18 mouse cellular contexts compared by ENCODE assay signal in the genomic region with DNA sequence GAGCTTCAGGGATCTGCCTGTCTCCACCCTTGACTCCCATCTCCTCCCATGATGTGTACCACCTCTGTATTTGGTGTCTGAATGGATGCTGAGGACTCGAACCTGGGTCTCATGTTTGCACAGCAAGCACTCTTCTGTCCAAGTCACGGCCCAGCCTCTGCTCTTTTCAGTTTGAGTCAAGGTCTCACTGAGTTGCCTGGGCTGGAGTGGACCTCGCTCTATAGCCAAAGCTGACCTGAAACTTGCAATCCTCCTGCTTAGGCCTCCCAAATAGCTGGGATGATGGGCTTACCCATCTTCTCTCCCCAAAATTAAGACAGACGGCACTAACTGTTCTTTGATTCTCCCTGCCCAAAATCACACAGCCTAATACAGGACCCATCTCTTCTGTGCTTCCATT. TPM values are rescaled to one million over a fixed set of nuclear protein-coding genes. Genes with fewer than 3 reads are reported as not detected.
A peak's percentile ranks its signal among the peaks of the same experiment; 100 is the strongest.
DNase-seq lines count a peak whose midpoint lies in the region; ATAC-seq and TF ChIP-seq lines count a peak whose summit lies in the region.
"Had no signal": no experiment of that assay in that cellular context is flagged by ENCODE, and none has a peak within 500 bp of the region (broad histone marks: within the 10 kb centered on the region; RNA-seq: fewer than 3 reads in every experiment).

No protein-coding gene starts in this region.

- no peaks in the 10 kb centered on the region for H3K27me3 ChIP-seq in heart, embryonic 13.5 days (replicated peaks)
- no peaks in the 10 kb centered on the region for H3K27me3 ChIP-seq in liver, adult 2 months (ENCODE audit: control insufficient read depth, insufficient read depth, low read length)
- H3K27me3 ChIP-seq in liver, embryonic 12.5 days (replicated peaks), result no peaks in the 10 kb centered on the region
- H3K27me3 ChIP-seq: megakaryocyte, embryonic 14.5 days; midbrain, embryonic 15.5 days had no signal

- H3K4me2 ChIP-seq in heart, embryonic 13.5 days, result no peak overlapping the region
- no peak overlapping the region for H3K4me2 ChIP-seq in liver, embryonic 12.5 days
- H3K4me2 ChIP-seq: midbrain, embryonic 15.5 days had no signal

- no peak for DNase-seq in heart, postnatal 10 days
- no peak for DNase-seq in liver, adult 2 months (ENCODE audit: extremely low read depth, low read depth, low spot score)
- peak; percentile 10 for DNase-seq in 416B (ENCODE audit: low read depth)
- DNase-seq in ovary, postnatal 10 days (ENCODE audit: low spot score), result no peak
- DNase-seq: adrenal gland, adult 2 months; cerebellum, adult 8-10 months; gastrocnemius, postnatal 10 days; kidney, adult 11 months; kidney, postnatal 10 days; layer of hippocampus, postnatal 36 days; lung, postnatal 10 days; thymus, postnatal 14 days had no signal

- H3K4me3 ChIP-seq in heart, embryonic 13.5 days, result no peak overlapping the region
- no peak overlapping the region for H3K4me3 ChIP-seq in liver, adult 2 months (ENCODE audit: insufficient read depth, low read depth, low read length)
- no peak overlapping the region for H3K4me3 ChIP-seq in liver, embryonic 12.5 days
- no peak overlapping the region for H3K4me3 ChIP-seq in brown adipose tissue, adult 24 weeks (ENCODE audit: insufficient read depth, low read depth, low read length)
- H3K4me3 ChIP-seq: midbrain, embryonic 15.5 days had no signal

- peaks cover 9% of the 10 kb centered on the region for H3K36me3 ChIP-seq in heart, embryonic 13.5 days
- H3K36me3 ChIP-seq in liver, adult 2 months (ENCODE audit: control insufficient read depth, insufficient read depth, low read length), result peaks cover 12% of the 10 kb centered on the region
- peaks cover 9% of the 10 kb centered on the region for H3K36me3 ChIP-seq in liver, embryonic 12.5 days

- 90% methylated on average over 4 of the region's 4 CpGs for WGBS in heart, embryonic 13.5 days
- 74% methylated on average over 4 of the region's 4 CpGs for whole genome bisulfite sequencing in liver, adult 2 months
- whole genome bisulfite sequencing in liver, embryonic 12.5 days (ENCODE audit: insufficient replicate concordance), result 71% methylated on average over 4 of the region's 4 CpGs

- H3K4me1 ChIP-seq in heart, embryonic 13.5 days, result peaks cover 46% of the 10 kb centered on the region
- peaks cover 19% of the 10 kb centered on the region for H3K4me1 ChIP-seq in liver, adult 2 months (ENCODE audit: control insufficient read depth, insufficient read depth, low read length)
- peaks cover 47% of the 10 kb centered on the region for H3K4me1 ChIP-seq in liver, embryonic 12.5 days
- peaks cover 11% of the 10 kb centered on the region for H3K4me1 ChIP-seq in brown adipose tissue, adult 24 weeks (ENCODE audit: control insufficient read depth, insufficient read depth, insufficient read length, low read length)

- no peaks in the 10 kb centered on the region; the same call in 1 of the 2 replicates for H3K79me2 ChIP-seq in liver, adult 2 months (ENCODE audit: control insufficient read depth, insufficient read depth, low read length)

- H3K9ac ChIP-seq in heart, embryonic 13.5 days, result no peak overlapping the region
- H3K9ac ChIP-seq in liver, adult 2 months (ENCODE audit: low read depth, low read length), result no peak overlapping the region
- no peak overlapping the region for H3K9ac ChIP-seq in liver, embryonic 12.5 days
- H3K9ac ChIP-seq: midbrain, embryonic 15.5 days had no signal

- intact Hi-C loops in heart, postnatal 10 days (cut with DNase I), result no loop called here

- no peak for ATAC-seq in heart, embryonic 13.5 days (ENCODE audit: extremely low read depth, insufficient number of reproducible peaks, low FRiP score, low TSS enrichment)
- ATAC-seq in liver, embryonic 12.5 days, result no peak
- ATAC-seq: hindbrain, embryonic 16.5 days; midbrain, embryonic 15.5 days had no signal

- no peak for TF ChIP-seq CTCF in liver, adult 2 months (IDR thresholded peaks at IDR 0.05; ENCODE audit: low read depth, low read length)

- TF ChIP-seq POLR2A in liver, adult 2 months (IDR thresholded peaks at IDR 0.05; ENCODE audit: extremely low read depth, insufficient read depth, low read length), result no peak

- peak overlapping the region; percentile 92 for H3K27ac ChIP-seq in heart, embryonic 13.5 days (replicated peaks)
- H3K27ac ChIP-seq in liver, adult 2 months (replicated peaks; ENCODE audit: insufficient read depth, low read depth, low read length), result peak overlapping the region; percentile 96
- H3K27ac ChIP-seq in liver, embryonic 12.5 days, result no peak overlapping the region
- 0 out of 2 replicates have a peak overlapping the region, but pooled peaks have one; percentile 71 for H3K27ac ChIP-seq in brown adipose tissue, adult 24 weeks (replicated peaks; ENCODE audit: low read depth, low read length)
- H3K27ac ChIP-seq: midbrain, embryonic 15.5 days had no signal

- H3K9me3 ChIP-seq in heart, embryonic 13.5 days, result no peaks in the 10 kb centered on the region
- no peaks in the 10 kb centered on the region for H3K9me3 ChIP-seq in liver, embryonic 12.5 days (replicated peaks)
- H3K9me3 ChIP-seq: megakaryocyte, embryonic 14.5 days; midbrain, embryonic 15.5 days had no signal

RNA-seq across cellular contexts. Expression of a gene that starts 4.2 kb away (rescaled TPM):
- 2.6 and 3.2 TPM in 2 replicates for polyA plus RNA-seq in heart, embryonic 13.5 days (2015; fragmentation: Nextera tagmentation; extraction: Ambion mirVana)
- total RNA-seq in heart, postnatal 10 days (2021), result 1 to 10 TPM in 1 of 2 experiments, under 1 TPM in 1; 0.74 to 1.0 TPM
- total RNA-seq in liver, adult 2 months (2014; rRNA removed), result 7.6 and 7.9 TPM in 2 replicates
- polyA plus RNA-seq in liver, adult 2 months (2012; rRNA removed), result 6.7 and 11.6 TPM in 2 replicates
- polyA plus RNA-seq in liver, embryonic 12.5 days (2016; fragmentation: Nextera tagmentation; extraction: Ambion mirVana), result 1.3 and 2.2 TPM in 2 replicates
- 3.7 and 4.3 TPM in 2 replicates for polyA plus RNA-seq in brown adipose tissue, adult 24 weeks (2012; ENCODE audit: insufficient read depth, insufficient read length, missing spikeins)

RNA-seq across cellular contexts. Expression of a gene that starts 4.3 kb away (rescaled TPM):
- 41.5 and 47.8 TPM in 2 replicates for polyA plus RNA-seq in heart, embryonic 13.5 days (2015; fragmentation: Nextera tagmentation; extraction: Ambion mirVana)
- total RNA-seq in heart, postnatal 10 days (2021), result 10 to 100 TPM; 24.3 to 28.6 TPM
- total RNA-seq in liver, adult 2 months (2014; rRNA removed), result 841 and 970 TPM in 2 replicates
- 1,676 and 1,979 TPM in 2 replicates for polyA plus RNA-seq in liver, adult 2 months (2012; rRNA removed)
- 39.9 and 41.8 TPM in 2 replicates for polyA plus RNA-seq in liver, embryonic 12.5 days (2016; fragmentation: Nextera tagmentation; extraction: Ambion mirVana)
- 204 and 213 TPM in 2 replicates for polyA plus RNA-seq in brown adipose tissue, adult 24 weeks (2012; ENCODE audit: insufficient read depth, insufficient read length, missing spikeins)

RNA-seq across cellular contexts. Expression of a gene that starts 5.0 kb away (rescaled TPM):
- polyA plus RNA-seq in heart, embryonic 13.5 days (2015; fragmentation: Nextera tagmentation; extraction: Ambion mirVana), result 8.5 and 9.2 TPM in 2 replicates
- total RNA-seq in heart, postnatal 10 days (2021), result 10 to 100 TPM; 10.3 to 12.6 TPM
- 5.5 and 5.6 TPM in 2 replicates for total RNA-seq in liver, adult 2 months (2014; rRNA removed)
- polyA plus RNA-seq in liver, adult 2 months (2012; rRNA removed), result 8.0 and 16.6 TPM in 2 replicates
- polyA plus RNA-seq in liver, embryonic 12.5 days (2016; fragmentation: Nextera tagmentation; extraction: Ambion mirVana), result 6.5 TPM in 2 replicates
- polyA plus RNA-seq in brown adipose tissue, adult 24 weeks (2012; ENCODE audit: insufficient read depth, insufficient read length, missing spikeins), result 23.0 and 31.2 TPM in 2 replicates

RNA-seq across cellular contexts. Expression of a gene that starts 13.8 kb away (rescaled TPM):
- 5.1 and 5.2 TPM in 2 replicates for polyA plus RNA-seq in heart, embryonic 13.5 days (2015; fragmentation: Nextera tagmentation; extraction: Ambion mirVana)
- total RNA-seq in heart, postnatal 10 days (2021), result 1 to 10 TPM; 2.2 to 2.4 TPM
- total RNA-seq in liver, adult 2 months (2014; rRNA removed), result 0.67 and 0.74 TPM in 2 replicates
- polyA plus RNA-seq in liver, adult 2 months (2012; rRNA removed), result 9.4 and 14.6 TPM in 2 replicates
- 2.3 and 3.1 TPM in 2 replicates for polyA plus RNA-seq in liver, embryonic 12.5 days (2016; fragmentation: Nextera tagmentation; extraction: Ambion mirVana)
- 1.9 and 2.0 TPM in 2 replicates for polyA plus RNA-seq in brown adipose tissue, adult 24 weeks (2012; ENCODE audit: insufficient read depth, insufficient read length, missing spikeins)

RNA-seq across cellular contexts. Expression of a gene that starts 32.5 kb away (rescaled TPM):
- 5.1 and 5.7 TPM in 2 replicates for polyA plus RNA-seq in heart, embryonic 13.5 days (2015; fragmentation: Nextera tagmentation; extraction: Ambion mirVana)
- 1 to 10 TPM; 8.7 TPM for total RNA-seq in heart, postnatal 10 days (2021)
- total RNA-seq in liver, adult 2 months (2014; rRNA removed), result 4.1 and 5.3 TPM in 2 replicates
- polyA plus RNA-seq in liver, adult 2 months (2012; rRNA removed), result 4.7 and 5.2 TPM in 2 replicates
- 2.8 and 3.0 TPM in 2 replicates for polyA plus RNA-seq in liver, embryonic 12.5 days (2016; fragmentation: Nextera tagmentation; extraction: Ambion mirVana)
- polyA plus RNA-seq in brown adipose tissue, adult 24 weeks (2012; ENCODE audit: insufficient read depth, insufficient read length, missing spikeins), result 11.6 and 15.4 TPM in 2 replicates
